Mouse (Mus musculus) heart, postnatal 10 days (tissue): Measurements from ENCODE around the gene Fkbp9. TPM values are rescaled to one million over a fixed set of nuclear protein-coding genes. Genes with fewer than 3 reads are reported as not detected.
A peak's percentile ranks its signal among the peaks of the same experiment; 100 is the strongest.
"Not testable (repeated sequence)": the region's sequence is repeated elsewhere in the genome, so short reads cannot be mapped to it uniquely, and the experiment has no call there.

Experiments used
- DNase-seq, 2 experiments: peaks; one replicate each; pipeline ENCODE4 v3.0.0; 2021
- intact Hi-C: fragments of 180-260 bp; cut with DNase I; formaldehyde crosslinking; loops from one replicate; pipeline ENCODE4 v1.15.1; 2025
- total RNA-seq, 2 experiments: library from RNA; stranded (reverse); gene quantifications; 2 replicates each; pipeline ENCODE4 v1.2.3; 2021

Fkbp9 gene
- total RNA-seq, 2 experiments from 2014 or later: 132 to 136 TPM

- no peak for DNase-seq
- intact Hi-C loops: no loop called here
These were observed 3.7 kb downstream of the Fkbp9 start for GRCm38 (mm10) chr6:56835532-56835931.

GRCm38 (mm10) chr6:56837166-56837565, 5.3 kb downstream of the Fkbp9 start:
- no peak for DNase-seq
- intact Hi-C loops: no loop called here

DNA sequence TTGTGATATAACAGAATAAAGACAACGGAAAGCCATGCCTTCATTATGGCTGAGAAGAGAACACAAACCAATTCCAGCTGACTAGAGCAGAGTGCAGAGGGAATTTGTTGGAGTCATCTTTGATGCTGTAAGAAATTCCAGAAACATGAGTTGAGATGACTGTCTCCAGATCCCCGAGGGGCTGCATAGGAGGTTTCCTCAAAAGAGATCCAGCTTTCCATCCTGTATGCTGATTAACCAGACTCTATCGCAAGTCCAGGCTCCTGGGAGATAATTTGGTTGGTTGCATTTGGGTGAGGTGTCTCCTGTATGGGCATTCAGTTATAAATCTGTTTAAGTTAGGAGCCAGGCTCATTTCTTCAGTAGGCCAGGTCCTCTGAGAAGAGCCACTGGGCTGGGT, 5.8 kb downstream of the Fkbp9 start:
- DNase-seq: no peak
- intact Hi-C loops: no loop called here

DNA sequence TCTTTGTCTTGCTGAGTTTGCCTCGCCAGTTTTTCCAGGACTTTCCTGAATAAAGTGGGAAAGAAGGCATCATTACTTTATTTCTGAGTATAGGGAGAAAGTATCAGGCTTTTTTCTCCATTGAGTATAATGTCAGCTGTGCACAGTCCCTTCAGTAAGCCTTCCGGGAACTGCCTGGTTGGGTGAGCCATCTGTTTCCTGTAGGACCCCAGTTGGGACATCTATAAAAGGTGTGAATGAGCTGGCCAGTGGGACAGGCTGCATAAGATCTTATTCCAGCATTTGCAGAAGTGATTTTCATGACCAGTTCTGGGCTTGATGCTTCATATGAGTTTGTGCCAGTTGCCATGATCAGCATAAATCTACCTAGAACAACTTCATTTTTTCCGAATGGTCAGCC, 11.4 kb downstream of the Fkbp9 start:
- DNase-seq: no peak
- intact Hi-C loops: no loop called here

DNA sequence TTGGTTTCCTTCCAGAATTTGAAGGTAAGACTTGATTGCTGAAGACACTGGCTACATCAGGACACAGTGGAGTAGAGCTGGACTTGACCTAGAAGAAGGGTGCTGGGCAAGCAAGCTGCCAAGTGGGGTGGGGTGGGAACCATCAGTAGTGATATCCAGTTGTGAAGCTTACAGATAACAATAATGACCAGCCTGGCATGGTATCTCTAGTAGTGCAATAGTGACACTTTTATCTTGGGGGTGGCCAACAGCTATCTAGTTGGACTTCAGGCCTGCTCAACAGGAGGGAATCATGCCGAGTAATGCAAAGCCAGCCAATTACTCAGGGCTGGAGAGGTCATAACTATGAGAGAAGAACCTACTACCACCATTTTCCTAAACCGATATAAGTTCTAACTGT, 12.5 kb downstream of the Fkbp9 start:
- intact Hi-C loops: no loop called here
- no peak for DNase-seq

GRCm38 (mm10) chr6:56848974-56849373, 17.1 kb downstream of the Fkbp9 start:
- no peak for DNase-seq
- intact Hi-C loops: loop anchor here (5.0 kb wide), 1 partner anchor 42 kb away; no protein-coding TSS in a partner anchor

GRCm38 (mm10) chr6:56850315-56850714, 18.5 kb downstream of the Fkbp9 start:
- peak; percentile 28 to 33 for DNase-seq
- intact Hi-C loops: loop anchor here (1.0 kb wide), 1 partner anchor 59 kb away; no protein-coding TSS in a partner anchor

DNA sequence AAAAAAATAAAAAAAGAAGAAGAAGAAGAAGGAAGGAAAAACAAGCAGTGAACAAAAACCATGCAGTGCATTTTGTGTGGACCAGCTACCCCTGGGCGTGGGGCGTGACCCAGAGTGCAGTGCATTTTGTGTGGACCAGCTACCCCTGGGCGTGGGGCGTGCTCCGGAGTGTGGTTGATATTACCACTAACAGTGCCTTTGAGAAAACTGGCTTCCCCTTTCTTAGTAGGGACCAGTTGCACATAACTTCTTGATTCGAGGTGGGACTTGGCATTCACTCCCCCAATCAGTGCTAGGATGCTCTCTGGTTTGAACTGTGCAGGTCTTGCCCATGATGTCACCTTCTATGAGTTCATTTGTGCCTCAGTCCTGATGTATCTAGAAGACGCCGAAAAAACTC, 22.9 kb downstream of the Fkbp9 start:
- intact Hi-C loops: no loop called here
- no peak for DNase-seq

- intact Hi-C loops: no loop called here
- DNase-seq: no peak
These were observed 24.9 kb downstream of the Fkbp9 start for GRCm38 (mm10) chr6:56856748-56857147.

DNA sequence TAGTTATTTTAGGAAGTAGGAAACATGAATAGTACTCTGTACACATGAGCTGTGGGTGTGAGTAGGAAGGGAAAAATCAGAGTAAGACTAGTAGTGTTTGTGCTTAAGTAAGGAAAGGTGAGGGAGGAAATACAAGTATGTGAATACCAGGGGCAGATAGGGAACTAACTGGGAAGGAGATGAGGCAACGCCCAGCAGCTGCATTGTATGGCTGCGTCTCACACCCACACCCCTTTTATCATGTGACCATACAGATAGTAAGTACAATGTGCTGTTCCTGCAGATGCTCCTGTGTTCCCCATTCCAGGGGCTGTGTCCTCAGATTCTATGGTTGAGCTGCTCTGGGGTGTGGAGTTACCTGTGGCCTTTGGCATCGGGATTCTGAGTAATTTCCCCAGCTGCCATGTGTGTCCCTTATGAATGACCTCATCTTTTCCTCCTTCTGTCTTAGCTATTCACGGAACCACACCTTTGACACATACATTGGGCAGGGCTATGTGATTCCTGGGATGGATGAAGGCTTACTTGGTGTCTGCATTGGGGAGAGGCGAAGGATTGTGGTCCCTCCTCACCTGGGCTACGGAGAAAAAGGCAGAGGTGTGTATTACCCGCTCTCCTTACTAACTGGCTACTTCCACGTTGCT, 28.5 kb downstream of the Fkbp9 start:
- intact Hi-C loops: no loop called here
- no peak for DNase-seq

DNA sequence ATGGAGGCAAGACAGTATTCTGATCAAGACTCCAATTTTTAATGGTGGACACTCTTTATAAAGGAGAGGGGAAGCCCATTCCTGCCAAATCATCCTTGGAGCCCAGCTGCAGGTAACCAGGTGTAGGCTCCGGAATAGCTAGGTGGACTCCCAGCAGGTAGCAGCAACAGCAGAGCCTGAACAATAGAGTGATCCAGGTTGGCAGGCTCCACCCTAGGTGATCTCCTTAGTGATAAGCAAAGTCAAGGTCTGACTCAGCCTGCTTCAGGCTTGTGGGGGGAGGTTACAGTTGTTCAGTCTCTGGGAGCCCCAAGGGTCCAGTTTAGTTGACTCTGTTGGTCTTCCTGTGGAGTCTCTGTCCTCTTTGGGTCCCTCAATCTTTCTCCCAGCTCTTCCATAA, 35.0 kb downstream of the Fkbp9 start:
- DNase-seq, intact Hi-C loops: not testable (repeated sequence)

GRCm38 (mm10) chr6:56868565-56868964, 36.7 kb downstream of the Fkbp9 start:
- no peak for DNase-seq
- intact Hi-C loops: no loop called here

GRCm38 (mm10) chr6:56870027-56870426, 38.2 kb downstream of the Fkbp9 start:
- no peak for DNase-seq
- intact Hi-C loops: loop anchor here (5.0 kb wide), 1 partner anchor 37 kb away; no protein-coding TSS in a partner anchor

DNA sequence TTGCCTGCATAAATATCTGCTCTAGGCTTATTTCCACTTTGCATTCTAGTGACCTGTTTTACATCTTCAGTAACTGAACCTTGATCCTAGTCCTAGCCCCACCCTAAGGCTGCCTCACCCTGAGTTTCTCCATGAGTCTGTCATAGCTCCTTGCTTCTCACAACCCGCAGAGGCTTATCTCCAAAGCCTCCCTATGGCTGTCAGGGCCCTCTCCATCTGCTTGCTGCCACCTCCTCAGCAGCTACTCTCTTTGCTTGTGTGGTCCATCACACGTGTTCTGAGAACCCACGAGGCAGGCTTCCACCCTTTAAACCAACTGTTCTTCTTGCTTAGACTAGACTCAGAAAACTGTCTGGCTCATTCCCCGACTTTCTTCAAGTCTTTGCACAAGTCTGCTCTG, 45.0 kb downstream of the Fkbp9 start:
- intact Hi-C loops: no loop called here
- DNase-seq: no peak

DNA sequence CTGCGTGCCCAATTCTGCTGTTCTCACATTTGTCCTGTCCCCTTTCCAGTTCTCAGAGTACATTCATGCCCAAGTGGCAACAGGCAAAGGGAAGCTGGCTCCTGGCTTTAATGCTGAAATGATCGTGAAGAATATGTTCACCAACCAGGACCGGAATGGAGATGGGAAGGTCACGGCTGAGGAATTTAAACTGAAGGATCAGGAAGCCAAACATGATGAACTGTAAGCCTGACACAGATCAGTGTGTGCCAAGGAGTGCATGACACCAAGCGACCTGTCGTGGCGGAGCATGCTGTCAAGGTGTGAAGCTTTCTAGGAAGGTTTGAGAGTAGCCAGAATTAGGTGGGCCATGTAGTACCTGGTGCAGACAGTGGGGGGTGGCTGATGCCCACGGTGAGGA, 46.1 kb downstream of the Fkbp9 start:
- intact Hi-C loops: no loop called here
- DNase-seq: no peak

GRCm38 (mm10) chr6:56879352-56879955, 47.6 kb downstream of the Fkbp9 start:
- intact Hi-C loops: no loop called here
- DNase-seq: peak in 1 of 2 experiments; percentile 36

DNA sequence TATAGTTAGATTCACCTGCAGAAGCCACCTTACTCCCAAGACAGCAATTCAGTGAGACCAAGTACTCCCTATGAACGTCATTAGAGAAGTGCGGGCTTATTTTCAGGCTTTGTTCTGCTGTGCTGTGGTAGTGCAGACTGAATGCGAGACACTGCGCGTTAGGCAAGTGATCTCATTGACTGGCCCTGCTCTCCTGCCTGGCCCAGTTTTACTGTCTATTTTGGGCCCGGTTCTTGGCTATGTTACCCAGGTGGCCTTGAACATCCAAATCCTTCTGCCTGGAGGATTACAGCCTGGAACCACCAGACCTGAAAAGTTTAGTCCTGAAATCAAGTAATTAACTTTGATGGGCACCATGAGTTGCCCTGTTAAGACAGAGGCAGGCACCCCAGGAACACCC, 56.7 kb downstream of the Fkbp9 start:
- peak in 1 of 2 experiments; percentile 59 for DNase-seq
- intact Hi-C loops: no loop called here

GRCm38 (mm10) chr6:56890762-56891161, 58.9 kb downstream of the Fkbp9 start:
- DNase-seq: no peak
- intact Hi-C loops: no loop called here

DNA sequence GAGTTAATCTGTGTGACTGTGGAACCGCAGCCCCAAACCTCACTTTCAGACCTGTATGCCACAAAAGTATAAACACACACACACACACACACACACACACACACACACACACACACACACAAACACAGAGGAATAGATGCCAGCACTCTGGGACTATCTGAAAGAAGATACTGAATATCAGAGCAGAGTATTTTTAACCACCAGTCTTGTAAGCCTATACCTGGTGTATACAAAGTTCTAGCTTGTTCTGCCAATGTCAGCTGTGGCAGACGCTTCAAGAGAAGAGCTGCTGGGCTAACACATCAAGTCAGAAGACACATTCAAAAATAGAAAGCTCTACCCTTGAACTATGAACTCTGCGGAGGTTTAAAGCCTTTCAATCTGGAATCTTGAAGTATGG, 67.7 kb downstream of the Fkbp9 start:
- intact Hi-C loops: no loop called here

DNA sequence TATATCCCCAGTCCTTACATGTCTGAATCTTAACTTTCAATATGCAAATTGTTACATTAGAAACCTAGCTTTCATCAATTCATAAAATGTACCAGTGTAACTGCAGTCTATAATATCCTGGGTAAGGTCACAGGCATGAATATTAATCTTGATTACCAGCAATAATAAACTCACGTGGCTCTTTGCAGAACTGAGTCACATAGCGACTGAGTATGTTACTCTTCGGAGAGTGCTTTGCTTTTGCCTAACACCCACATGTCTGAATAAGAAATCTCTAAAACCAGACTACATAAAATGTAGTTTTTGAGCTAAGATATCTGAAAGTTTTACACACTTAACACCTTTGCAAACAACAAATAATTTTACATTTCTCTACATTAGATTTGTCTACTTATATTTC, 69.5 kb downstream of the Fkbp9 start:
- no peak for DNase-seq
- intact Hi-C loops: no loop called here

More for the DNA sequence above, 67.7 kb downstream of the Fkbp9 start:
- peak; percentile 39 to 59 for DNase-seq

GRCm38 (mm10) chr6:56901824-56902386, 70.0 kb downstream of the Fkbp9 start:
- peak; percentile 59 to 75 for DNase-seq
- intact Hi-C loops: no loop called here
